Mouse (Mus musculus) bone marrow, adult 2 months (tissue): ENCODE data around the gene Prpsap1. TPM values are rescaled to one million over a fixed set of nuclear protein-coding genes. Genes with fewer than 3 reads are reported as not detected.
"Not testable (repeated sequence)": the region's sequence is repeated elsewhere in the genome, so short reads cannot be mapped to it uniquely, and the experiment has no call there.

ENCODE experiments used
- H3K27ac ChIP-seq: fragments of 200-500 bp; 2 replicates; pipeline ENCODE4 v1.5.1; 2012; ENCODE audit warnings: low read depth, mild to moderate bottlenecking, control low read depth, inconsistent platforms, low read length; ENCODE audit not compliant: control insufficient read depth, poor library complexity, insufficient read depth
- H3K4me1 ChIP-seq: fragments of 200-500 bp; 2 replicates; pipeline ENCODE4 v1.6.1; 2011; ENCODE audit warnings: low read length; ENCODE audit not compliant: control insufficient read depth, insufficient read depth
- H3K4me3 ChIP-seq: fragments of 200-500 bp; replicated peaks from 2 replicates; pipeline ENCODE3; 2011; ENCODE audit warnings: mild to moderate bottlenecking, low read depth, low read length, control low read depth; ENCODE audit not compliant: control insufficient read depth
- CTCF ChIP-seq: fragments of 200-500 bp; IDR thresholded peaks from 2 replicates; pipeline ENCODE4 v1.5.1; 2011; ENCODE audit warnings: low read length, control low read depth; ENCODE audit not compliant: control insufficient read depth, insufficient read depth
- POLR2A ChIP-seq: fragments of 200-500 bp; IDR thresholded peaks from 2 replicates; pipeline ENCODE4 v1.6.1; 2011; ENCODE audit warnings: low read depth, mild to moderate bottlenecking, control low read depth, low read length, borderline replicate concordance; ENCODE audit not compliant: control insufficient read depth
- WGBS: fragments of 180-500 bp; shearing (Covaris S2); methylation state at CpG from one replicate; pipeline ENCODE4 v1.1.7; 2018; 5-methylcytosine and 5-hydroxymethylcytosine counted together
- polyA plus RNA-seq: library from polyadenylated mRNA; stranded (reverse); fragments of >200 nt; gene quantifications from 2 replicates; pipeline ENCODE4 v1.2.4, GENCODE M21; 2011; ENCODE audit warnings: low replicate concordance; ENCODE audit not compliant: missing spikeins, insufficient read depth, insufficient read length

The Prpsap1 gene
- polyA plus RNA-seq, 1 experiment = 41.9 TPM

DNA sequence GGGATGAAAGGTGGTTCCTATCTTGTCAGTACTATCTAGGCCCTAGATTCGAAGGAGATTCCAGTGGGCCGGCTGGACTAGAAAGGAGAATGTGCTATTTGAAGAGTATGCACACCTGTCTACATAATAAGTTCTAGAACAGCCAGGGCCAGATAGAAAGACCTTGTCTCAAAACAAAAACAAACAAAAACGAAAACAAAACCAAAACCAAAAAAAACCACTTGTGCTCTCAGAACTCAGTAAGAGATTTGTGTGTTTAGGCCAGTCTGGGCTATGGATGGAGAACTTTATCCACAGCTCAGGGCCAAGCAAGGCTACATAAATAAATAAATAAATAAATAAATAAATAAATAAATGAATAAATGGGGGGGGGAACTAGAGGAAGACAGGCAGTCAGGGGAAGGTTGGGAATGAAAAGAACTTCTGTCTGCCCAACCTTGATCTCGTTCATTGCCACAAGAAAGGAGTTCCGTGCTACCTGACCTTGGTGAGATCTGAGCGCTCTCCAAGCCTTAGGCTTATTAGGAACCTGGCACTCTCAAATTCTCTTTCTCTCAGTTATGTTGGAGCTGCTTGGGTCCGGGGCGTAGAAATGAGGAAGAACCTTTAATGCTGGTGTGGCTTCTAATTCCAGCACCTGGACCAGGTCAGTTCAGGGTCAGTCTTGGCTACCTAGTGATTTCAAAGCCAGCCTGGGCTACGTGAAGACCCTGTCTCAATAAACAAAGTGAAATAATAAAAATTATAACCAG lies 64.0 kb downstream of the Prpsap1 start:
- no peak overlapping the region for H3K4me3 ChIP-seq
- TF ChIP-seq CTCF (no peak), POLR2A (no peak)
- H3K27ac ChIP-seq = no peak overlapping the region
- 61% methylated on average over 9 of the region's 9 CpGs for WGBS
- H3K4me1 ChIP-seq = peaks cover 11% of the 10 kb centered on the region

DNA sequence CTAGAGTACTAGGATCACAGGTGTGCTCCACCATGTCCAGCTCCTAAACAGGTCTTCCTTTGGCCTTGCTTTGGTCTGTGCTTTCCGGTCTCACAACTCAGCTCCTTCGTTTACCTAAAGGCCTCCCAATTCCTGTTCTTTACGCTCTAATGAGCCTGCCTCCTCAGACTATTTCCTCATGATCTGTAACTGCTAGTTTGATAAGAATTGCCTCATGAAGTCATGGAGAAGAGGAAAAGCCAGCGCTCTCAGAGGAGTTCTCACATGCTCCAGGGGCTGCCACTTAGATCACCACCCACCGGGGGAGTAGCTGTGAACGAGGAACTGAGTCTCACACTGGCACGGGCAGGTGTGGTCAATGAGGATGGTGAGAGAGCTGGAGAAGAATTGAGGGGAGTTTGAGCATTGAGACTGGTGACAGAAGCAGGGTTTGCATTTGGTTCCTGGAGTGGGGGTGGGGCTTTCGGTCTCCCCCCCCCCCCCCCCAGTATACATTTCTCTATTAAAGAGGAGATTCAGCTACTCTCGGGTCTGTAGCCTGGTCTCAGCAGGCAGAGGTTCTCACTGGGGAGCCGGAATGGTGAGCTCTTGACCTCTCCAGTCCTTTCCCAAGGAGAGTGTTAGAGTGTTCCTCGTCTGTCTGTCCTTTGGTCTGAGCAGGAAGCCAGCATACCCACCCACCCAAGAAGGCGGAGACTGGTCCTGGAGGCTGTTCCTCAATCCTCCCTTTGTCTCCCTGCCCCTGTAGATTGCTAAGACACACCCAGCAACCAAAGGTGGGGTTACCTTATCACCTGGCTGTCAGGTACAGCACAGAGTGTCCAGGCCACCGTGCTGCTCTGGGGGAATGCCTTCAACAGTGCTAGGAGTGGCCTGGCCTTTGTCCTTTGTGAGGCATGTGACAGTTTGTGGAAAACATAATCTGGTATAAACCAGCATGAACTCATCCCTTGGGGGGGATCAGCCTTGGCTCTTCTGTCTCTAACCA lies 64.8 kb downstream of the Prpsap1 start:
- Histone ChIP-seq H3K4me1 (peaks cover 11% of the 10 kb centered on the region), H3K27ac (peak overlapping the region; percentile 36), H3K4me3 (no peak overlapping the region)
- TF ChIP-seq POLR2A (no peak), CTCF (no peak)
- WGBS = 21% methylated on average over 13 of the region's 13 CpGs

GRCm38 (mm10) chr11:116426852-116427575 lies 67.0 kb downstream of the Prpsap1 start:
- Histone ChIP-seq H3K4me1 (peaks cover 10% of the 10 kb centered on the region), H3K4me3 (no peak overlapping the region), H3K27ac (no peak overlapping the region)
- TF ChIP-seq POLR2A (no peak), CTCF (no peak)
- 73% methylated on average over 6 of the region's 6 CpGs for WGBS

GRCm38 (mm10) chr11:116426328-116426727 lies 67.7 kb downstream of the Prpsap1 start:
- not testable (repeated sequence) for H3K4me3 ChIP-seq, H3K27ac ChIP-seq
- peaks cover 10% of the 10 kb centered on the region for H3K4me1 ChIP-seq
- 88% methylated on average over 11 of the region's 11 CpGs for WGBS

DNA sequence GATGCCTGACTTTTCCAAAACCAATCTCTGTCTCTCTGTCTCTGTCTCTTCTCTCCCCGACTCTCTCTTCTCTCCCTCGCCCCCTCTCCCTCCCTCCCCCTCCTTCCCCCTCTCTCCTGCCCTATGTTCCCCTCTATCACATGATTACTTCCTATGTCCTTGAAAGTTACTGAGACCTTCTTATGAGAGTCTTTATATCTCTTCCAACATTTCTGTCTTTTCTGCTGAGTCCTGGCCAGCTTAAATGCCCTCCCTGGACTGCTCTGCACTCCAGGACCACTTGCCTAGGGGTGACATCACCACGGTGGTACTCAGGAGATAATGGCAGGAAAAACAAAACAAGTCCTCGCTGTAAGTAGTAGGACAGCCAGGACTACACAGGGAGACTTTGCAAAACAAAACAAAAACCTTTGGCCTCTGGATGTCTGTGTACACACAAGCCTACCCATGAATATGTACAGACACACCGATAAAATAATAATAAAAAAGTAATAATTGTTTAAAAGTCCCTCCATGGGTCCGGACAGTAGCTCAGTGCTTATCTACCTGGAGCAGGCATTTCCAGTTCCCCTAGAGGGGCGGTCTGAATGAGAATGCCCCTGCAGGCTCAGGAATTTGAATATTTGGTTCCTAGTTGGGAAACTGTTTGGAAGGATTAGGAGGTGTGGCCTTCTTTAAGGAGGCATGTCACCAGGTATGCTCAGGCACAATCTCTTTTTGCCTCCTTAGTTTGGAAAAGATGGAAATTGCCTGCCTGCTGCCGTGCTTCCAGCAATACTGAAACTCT lies 69.2 kb downstream of the Prpsap1 start:
- Histone ChIP-seq H3K4me3 (no peak overlapping the region), H3K4me1 (peaks cover 7% of the 10 kb centered on the region), H3K27ac (peak overlapping the region; percentile 87; the same call in 1 of the 2 replicates)
- TF ChIP-seq CTCF = no peak
- TF ChIP-seq POLR2A = no peak
- 30% methylated on average over 8 of the region's 8 CpGs for WGBS

DNA sequence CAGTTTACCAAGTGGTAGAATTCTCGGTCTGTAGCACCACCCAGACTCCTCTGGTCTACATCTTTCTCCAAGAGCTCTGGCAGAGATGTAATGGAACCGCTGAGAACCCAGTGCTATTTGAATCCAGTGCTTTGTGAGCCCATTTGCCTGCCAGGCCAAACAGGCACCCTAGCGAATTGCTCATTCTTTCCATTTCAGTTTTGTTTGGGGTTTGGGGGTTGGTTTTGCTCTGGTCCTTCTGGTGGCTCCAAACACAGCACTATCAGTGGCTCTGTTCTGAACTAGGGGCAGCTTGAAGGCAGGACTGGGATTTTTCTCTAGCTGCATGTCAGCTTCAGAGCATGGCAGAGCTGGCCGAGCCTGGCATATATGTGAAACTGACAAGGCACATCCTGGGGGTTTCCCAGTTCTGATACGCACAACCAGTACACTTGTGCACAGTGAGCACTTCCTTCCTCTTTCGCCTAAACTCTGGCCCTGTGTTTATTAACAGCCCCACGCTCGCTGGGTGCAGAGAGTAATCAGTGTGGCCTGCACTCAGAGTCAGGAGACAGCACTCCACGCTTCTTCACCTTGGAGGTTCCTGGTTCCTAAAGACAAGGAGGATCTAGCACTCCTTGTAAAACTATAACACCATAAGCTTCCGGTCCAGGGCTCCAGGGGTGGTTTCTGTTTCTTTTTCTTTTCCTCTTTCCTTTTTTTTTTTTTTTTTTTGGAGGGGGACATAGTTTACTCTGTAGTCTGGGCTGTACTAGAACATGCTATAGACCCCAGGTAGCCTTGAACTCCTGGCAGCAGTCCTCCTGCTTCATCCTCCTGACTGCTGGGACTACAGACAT lies 70.0 kb downstream of the Prpsap1 start:
- Histone ChIP-seq H3K27ac (peak overlapping the region; percentile 87), H3K4me3 (peak overlapping the region; percentile 10)
- 22% methylated on average over 10 of the region's 10 CpGs for WGBS

GRCm38 (mm10) chr11:116423214-116423613 lies 70.8 kb downstream of the Prpsap1 start:
- Histone ChIP-seq H3K4me3 (no peak overlapping the region), H3K27ac (peak overlapping the region; percentile 87), H3K4me1 (peaks cover 3% of the 10 kb centered on the region; the same call in 1 of the 2 replicates)
- TF ChIP-seq POLR2A (no peak), CTCF (no peak)
- 70% methylated on average over 6 of the region's 6 CpGs for WGBS

More for the DNA sequence above, 70.0 kb downstream of the Prpsap1 start:
- TF ChIP-seq POLR2A (peak; percentile 17; the same call in 1 of the 2 replicates), CTCF (no peak)
- peaks cover 4% of the 10 kb centered on the region; the same call in 1 of the 2 replicates for H3K4me1 ChIP-seq
